Mouse (Mus musculus) lung, embryonic 14.5 days (tissue): ENCODE measurements around the gene Doc2b. TPM values are rescaled to one million over a fixed set of nuclear protein-coding genes. Genes with fewer than 3 reads are reported as not detected.

Experiments used
- ATAC-seq: fragments of 200-750 bp; cut with Nextera tagmentation; 2 replicates; pipeline ENCODE4 v1.8.0; 2017; ENCODE audit warnings: mild to moderate bottlenecking, moderate TSS enrichment, moderate library complexity; ENCODE audit not compliant: insufficient read depth
- DNase-seq: peaks from one replicate; pipeline ENCODE4 v3.0.0-alpha.2; 2015
- H3K27ac ChIP-seq: fragments of 300-500 bp; sonication (generic); 2 replicates; pipeline ENCODE4 v1.5.1; 2014; ENCODE audit warnings: low read depth, mild to moderate bottlenecking, moderate library complexity
- H3K27me3 ChIP-seq: fragments of 300-500 bp; sonication (generic); 2 replicates; pipeline ENCODE4 v1.6.1; 2014; ENCODE audit warnings: low read length, control low read depth; ENCODE audit not compliant: insufficient read depth
- H3K36me3 ChIP-seq: fragments of 300-500 bp; sonication (generic); 2 replicates; pipeline ENCODE4 v1.6.1; 2014; ENCODE audit warnings: control low read depth; ENCODE audit not compliant: insufficient read depth
- H3K4me1 ChIP-seq: fragments of 300-500 bp; sonication (generic); 2 replicates; pipeline ENCODE4 v1.6.1; 2014; ENCODE audit warnings: antibody characterized with exemption, control low read depth; ENCODE audit not compliant: insufficient read depth
- H3K4me2 ChIP-seq: fragments of 300-500 bp; sonication (generic); 2 replicates; pipeline ENCODE4 v1.6.1; 2014; ENCODE audit warnings: mild to moderate bottlenecking
- H3K4me3 ChIP-seq: fragments of 300-500 bp; sonication (generic); 2 replicates; pipeline ENCODE4 v1.5.1; 2014; ENCODE audit warnings: low read depth, low read length
- H3K9ac ChIP-seq: fragments of 300-500 bp; sonication (generic); 2 replicates; pipeline ENCODE4 v1.6.1; 2014
- H3K9me3 ChIP-seq: fragments of 300-500 bp; sonication (generic); 2 replicates; pipeline ENCODE4 v1.6.1; 2016; ENCODE audit warnings: low read depth, low read length, control low read depth
- CTCF ChIP-seq: IDR thresholded peaks from 2 replicates; pipeline ENCODE4 v1.5.1; 2016; ENCODE audit warnings: antibody characterized with exemption, low read depth
- WGBS: fragments of 180-500 bp; shearing (Covaris S2); extraction: QIAGEN DNeasy Blood & Tissue Kit; methylation state at CpG from one replicate; pipeline ENCODE4 v1.1.7; 2014; 5-methylcytosine and 5-hydroxymethylcytosine counted together
- polyA plus RNA-seq: library from polyadenylated mRNA; unstranded; fragments of >200 nt; fragmentation: Nextera tagmentation; extraction: Ambion mirVana; gene quantifications from 2 replicates; pipeline ENCODE4 v1.2.1, GENCODE M21; 2014

Gene Doc2b
- 1.1 TPM in 2 replicates for polyA plus RNA-seq

DNA sequence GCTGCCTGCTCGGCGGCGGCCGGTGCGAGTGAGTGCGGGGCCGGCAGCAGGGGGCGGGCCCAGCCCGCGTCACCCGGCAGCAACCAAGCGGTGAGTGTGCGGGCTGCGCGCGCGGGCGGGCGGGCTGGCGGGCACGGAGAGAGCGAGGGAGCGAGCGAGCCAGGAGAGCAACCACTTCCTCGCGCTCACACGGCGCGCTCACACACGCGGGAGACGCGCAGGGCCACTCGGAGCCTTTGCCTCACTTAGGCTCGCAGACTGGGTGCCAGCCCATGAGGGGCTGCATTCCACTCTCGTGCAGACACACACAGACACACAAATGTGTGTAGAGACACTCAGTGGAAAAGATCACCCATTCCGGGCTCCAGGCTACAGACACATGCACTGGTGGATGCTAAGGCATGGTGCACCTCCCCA is at the start of gene Doc2b:
Doc2b (minus strand) TSS at position 21 of the 417 bp plus-strand sequence.
- Histone ChIP-seq H3K4me3 (peak within 1 kb of the TSS; percentile 51), H3K4me1 (no peaks in the 10 kb centered on the region), H3K9ac (peak within 1 kb of the TSS; percentile 62), H3K9me3 (no peaks in the 10 kb centered on the region), H3K36me3 (no peaks in the 10 kb centered on the region), H3K4me2 (peak within 1 kb of the TSS; percentile 70), H3K27me3 (peaks cover 45% of the 10 kb centered on the region), H3K27ac (no peak within 1 kb of the TSS; the same call in 1 of the 2 replicates)
- no peak for TF ChIP-seq CTCF
- DNase-seq (peak; percentile 61), ATAC-seq (peak; percentile 59)
- 3% methylated on average over 36 of the region's 37 CpGs for WGBS

GRCm38 (mm10) chr11:75842904-75843619 is 47.2 kb upstream of the Doc2b start:
- H3K4me3 ChIP-seq = no peak overlapping the region
- DNase-seq (no peak), ATAC-seq (no peak)
- no peaks in the 10 kb centered on the region for H3K9me3 ChIP-seq
- no peaks in the 10 kb centered on the region for H3K4me1 ChIP-seq
- no peaks in the 10 kb centered on the region for H3K36me3 ChIP-seq
- 67% methylated on average over 4 of the region's 4 CpGs for WGBS
- no peak overlapping the region for H3K4me2 ChIP-seq
- H3K9ac ChIP-seq = no peak overlapping the region
- TF ChIP-seq CTCF = no peak
- H3K27me3 ChIP-seq = no peaks in the 10 kb centered on the region
- no peak overlapping the region for H3K27ac ChIP-seq

DNA sequence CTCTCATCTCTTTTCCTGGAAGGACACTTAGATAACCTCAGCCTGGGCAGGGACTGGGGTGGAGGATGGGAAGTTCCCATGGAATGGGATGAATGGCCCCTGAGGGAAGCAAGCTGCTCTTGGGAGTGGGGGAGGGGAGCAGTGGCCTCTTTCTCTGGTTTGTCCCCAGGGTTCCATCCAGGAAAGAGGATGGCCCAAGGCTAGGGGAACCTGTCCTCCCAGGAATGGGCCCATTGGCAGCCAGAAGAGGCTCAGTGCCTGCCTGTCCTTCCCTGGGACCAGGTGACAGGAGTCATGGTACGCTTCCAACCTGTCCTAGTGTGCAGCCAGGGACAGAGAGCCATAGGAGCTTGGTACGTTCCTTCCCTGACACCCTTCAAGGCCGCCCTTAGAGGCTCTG is 45.7 kb upstream of the Doc2b start:
- no peaks in the 10 kb centered on the region for H3K9me3 ChIP-seq
- no peak for DNase-seq
- H3K27me3 ChIP-seq = no peaks in the 10 kb centered on the region
- H3K9ac ChIP-seq = no peak overlapping the region
- no peak overlapping the region for H3K27ac ChIP-seq
- no peak for ATAC-seq
- TF ChIP-seq CTCF = no peak
- 61% methylated on average over 3 of the region's 3 CpGs for WGBS
- H3K4me2 ChIP-seq = no peak overlapping the region
- H3K4me1 ChIP-seq = no peaks in the 10 kb centered on the region
- H3K36me3 ChIP-seq = no peaks in the 10 kb centered on the region
- no peak overlapping the region for H3K4me3 ChIP-seq

GRCm38 (mm10) chr11:75839536-75840430 is 43.9 kb upstream of the Doc2b start:
- Histone ChIP-seq H3K36me3 (no peaks in the 10 kb centered on the region), H3K27ac (no peak overlapping the region), H3K9ac (no peak overlapping the region), H3K4me1 (no peaks in the 10 kb centered on the region), H3K4me3 (no peak overlapping the region), H3K27me3 (no peaks in the 10 kb centered on the region), H3K9me3 (no peaks in the 10 kb centered on the region), H3K4me2 (no peak overlapping the region)
- ATAC-seq (no peak), DNase-seq (no peak)
- 68% methylated on average over 12 of the region's 12 CpGs for whole genome bisulfite sequencing
- TF ChIP-seq CTCF = no peak

GRCm38 (mm10) chr11:75838861-75839426 is 43.1 kb upstream of the Doc2b start:
- H3K4me2 ChIP-seq = no peak overlapping the region
- no peak for DNase-seq
- H3K27ac ChIP-seq = no peak overlapping the region
- no peak for ATAC-seq
- H3K36me3 ChIP-seq = no peaks in the 10 kb centered on the region
- H3K4me1 ChIP-seq = no peaks in the 10 kb centered on the region
- no peak overlapping the region for H3K9ac ChIP-seq
- H3K4me3 ChIP-seq = no peak overlapping the region
- no peaks in the 10 kb centered on the region for H3K9me3 ChIP-seq
- TF ChIP-seq CTCF = no peak
- no peaks in the 10 kb centered on the region for H3K27me3 ChIP-seq
- WGBS = 67% methylated on average over 10 of the region's 10 CpGs

DNA sequence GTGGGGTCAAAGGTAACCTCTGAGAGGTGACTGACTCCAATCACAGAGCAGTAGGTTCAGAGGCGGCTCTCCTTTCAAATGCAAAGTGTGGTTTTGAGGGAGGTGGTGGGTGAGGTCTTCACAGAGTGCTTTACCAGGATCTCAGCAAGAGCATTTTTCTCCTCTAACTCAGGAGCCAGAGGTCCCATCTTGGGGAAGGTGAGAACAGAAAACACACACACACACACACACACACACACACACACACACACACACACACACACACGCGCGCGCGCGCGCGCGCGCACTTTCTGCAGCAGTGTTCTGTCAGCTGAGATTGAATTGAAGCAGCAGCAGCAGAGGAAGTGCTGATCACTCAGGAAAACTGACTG is 40.4 kb upstream of the Doc2b start:
- ATAC-seq (no peak), DNase-seq (no peak)
- Histone ChIP-seq H3K27me3 (no peaks in the 10 kb centered on the region), H3K9ac (no peak overlapping the region), H3K4me1 (no peaks in the 10 kb centered on the region), H3K27ac (no peak overlapping the region), H3K9me3 (no peaks in the 10 kb centered on the region), H3K4me2 (no peak overlapping the region), H3K36me3 (no peaks in the 10 kb centered on the region), H3K4me3 (no peak overlapping the region)
- 57% methylated on average over 11 of the region's 11 CpGs for WGBS
- TF ChIP-seq CTCF = no peak

DNA sequence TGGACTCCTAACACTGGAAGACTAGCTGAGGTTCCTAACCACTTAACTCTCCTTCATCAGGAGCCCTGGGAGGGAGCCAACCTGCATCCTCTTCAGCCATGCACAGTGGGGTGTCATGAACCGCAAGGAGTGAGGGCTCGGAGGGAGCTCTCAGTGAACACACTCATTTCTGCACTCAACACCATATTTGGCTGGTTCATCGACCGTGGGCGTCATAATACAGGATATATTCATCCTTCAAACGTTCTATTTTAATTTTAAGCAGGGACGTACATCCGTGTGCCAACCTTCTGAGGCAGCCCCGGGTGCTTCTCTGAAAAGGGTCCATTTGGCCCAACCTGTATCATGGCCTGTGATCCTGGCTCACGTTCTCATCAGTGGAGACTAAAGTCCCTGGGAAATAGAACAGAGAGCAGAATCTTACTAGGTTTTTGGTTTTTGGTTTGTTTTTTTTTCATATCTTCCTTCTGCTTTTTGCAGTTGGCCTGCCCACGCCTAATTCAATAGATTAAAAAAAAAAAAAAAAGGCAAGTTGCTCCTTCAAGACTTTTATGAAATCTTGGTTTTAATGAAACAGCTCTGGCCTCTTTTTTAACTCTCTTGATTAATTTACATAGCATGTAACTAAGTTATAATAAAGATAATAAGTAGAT is 39.9 kb upstream of the Doc2b start:
- no peak for ATAC-seq
- Histone ChIP-seq H3K9ac (no peak overlapping the region), H3K4me3 (no peak overlapping the region), H3K27me3 (no peaks in the 10 kb centered on the region), H3K4me2 (no peak overlapping the region), H3K27ac (no peak overlapping the region), H3K36me3 (no peaks in the 10 kb centered on the region), H3K4me1 (no peaks in the 10 kb centered on the region), H3K9me3 (no peaks in the 10 kb centered on the region)
- no peak for DNase-seq
- no peak for TF ChIP-seq CTCF
- WGBS = 71% methylated on average over 11 of the region's 11 CpGs
